12 mouse cellular contexts compared by ENCODE assay signal in the genomic region with DNA sequence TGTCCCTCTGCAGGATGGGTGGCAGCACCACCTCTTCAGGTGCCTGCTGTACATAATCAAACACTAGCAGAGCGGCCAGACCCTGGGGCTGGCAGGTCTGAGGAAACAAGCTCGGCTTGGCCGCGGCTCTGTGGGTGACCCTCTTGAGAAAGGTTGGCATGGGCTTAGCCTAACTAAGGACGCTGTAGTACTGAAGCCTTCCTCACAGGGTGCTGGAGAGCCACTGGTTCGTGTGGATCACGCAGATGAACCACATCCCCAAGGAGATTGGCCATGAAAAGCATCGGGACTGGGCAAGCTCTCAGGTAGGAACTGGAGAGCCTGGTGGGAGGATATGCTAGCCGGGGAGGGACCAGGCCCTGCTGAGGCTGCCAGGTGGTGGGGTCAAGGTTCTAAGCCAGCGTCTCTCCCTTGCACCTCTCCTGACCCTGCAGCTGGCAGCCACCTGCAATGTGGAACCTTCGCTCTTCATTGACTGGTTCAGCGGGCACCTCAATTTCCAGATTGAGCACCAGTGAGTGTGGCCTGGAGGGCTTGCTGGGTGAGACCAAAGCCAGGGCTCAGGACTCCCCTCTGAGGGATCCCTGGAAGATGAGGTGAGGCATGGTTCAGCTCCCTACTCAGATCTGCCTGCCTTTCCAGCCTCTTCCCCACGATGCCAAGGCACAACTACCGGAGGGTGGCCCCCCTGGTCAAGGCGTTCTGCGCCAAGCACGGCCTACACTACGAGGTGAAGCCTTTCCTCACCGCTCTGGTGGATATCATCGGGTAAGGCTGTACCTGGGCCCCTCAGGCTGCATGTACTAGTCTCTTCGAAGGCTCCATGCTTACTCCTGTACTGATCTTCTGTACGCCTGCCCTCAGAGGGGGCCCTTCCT. TPM values are rescaled to one million over a fixed set of nuclear protein-coding genes. Genes with fewer than 3 reads are reported as not detected.
DNase-seq lines count a peak whose midpoint lies in the region; ATAC-seq and TF ChIP-seq lines count a peak whose summit lies in the region.
"Had no signal": no experiment of that assay in that cellular context is flagged by ENCODE, and none has a peak within 500 bp of the region (broad histone marks: within the 10 kb centered on the region; RNA-seq: fewer than 3 reads in every experiment).

No protein-coding gene starts in this region.

- H3K36me3 ChIP-seq in lung, embryonic 15.5 days = peaks cover 66% of the 10 kb centered on the region
- H3K36me3 ChIP-seq in intestine, postnatal 0 days (ENCODE audit: control insufficient read depth, insufficient read depth) = peaks cover 25% of the 10 kb centered on the region; the same call in 1 of the 2 replicates
- H3K36me3 ChIP-seq in myocyte (ENCODE audit: control insufficient read depth, insufficient read depth) = peaks cover 80% of the 10 kb centered on the region

- peak; percentile 47 for TF ChIP-seq CTCF in intestine, postnatal 0 days (IDR thresholded peaks at IDR 0.05; ENCODE audit: low read depth)

- H3K9ac ChIP-seq in lung, embryonic 15.5 days = no peak overlapping the region
- no peak overlapping the region for H3K9ac ChIP-seq in intestine, postnatal 0 days (ENCODE audit: low read depth, low read length)
- H3K9ac ChIP-seq: limb, embryonic 12.5 days had no signal

- peak overlapping the region; percentile 81 for H3K27ac ChIP-seq in lung, embryonic 15.5 days
- peak overlapping the region; percentile 57 for H3K27ac ChIP-seq in intestine, postnatal 0 days (ENCODE audit: low read depth, low read length)
- H3K27ac ChIP-seq: limb, embryonic 12.5 days had no signal

- H3ac ChIP-seq in myocyte (ENCODE audit: control insufficient read depth, insufficient read length) = no peak overlapping the region

- peak; percentile 49 for DNase-seq in adrenal gland, postnatal 14 days
- DNase-seq in adrenal gland, adult 8-10 months = no peak
- DNase-seq in lung, postnatal 10 days = no peak
- DNase-seq in cerebellum, adult 11-12 months = no peak
- DNase-seq in urinary bladder, postnatal 14 days (ENCODE audit: low spot score) = no peak
- DNase-seq: heart, postnatal 4 days; lung, adult 2 months had no signal

- peak; percentile 48 for TF ChIP-seq POLR2A in myocyte (IDR thresholded peaks at IDR 0.05; ENCODE audit: insufficient read length, low read depth)

- no peak overlapping the region for H3K4me3 ChIP-seq in lung, embryonic 15.5 days
- H3K4me3 ChIP-seq in intestine, postnatal 0 days (ENCODE audit: low read depth, low read length) = no peak overlapping the region
- no peak overlapping the region for H3K4me3 ChIP-seq in myocyte
- H3K4me3 ChIP-seq: limb, embryonic 12.5 days had no signal

- no peaks in the 10 kb centered on the region for H3K9me3 ChIP-seq in lung, embryonic 15.5 days
- no peaks in the 10 kb centered on the region for H3K9me3 ChIP-seq in intestine, postnatal 0 days (ENCODE audit: control insufficient read depth)
- H3K9me3 ChIP-seq: G1E; limb, embryonic 12.5 days had no signal

- ATAC-seq in lung, embryonic 15.5 days (ENCODE audit: borderline replicate concordance, extremely low read depth, low FRiP score, low TSS enrichment) = no peak
- peak; percentile 16 for ATAC-seq in intestine, postnatal 0 days

- 79% methylated on average over 22 of the region's 22 CpGs for WGBS in lung, embryonic 15.5 days
- WGBS in intestine, postnatal 0 days = 76% methylated on average over 22 of the region's 22 CpGs

- H3K79me2 ChIP-seq in myocyte (ENCODE audit: control insufficient read depth, insufficient read depth) = peaks cover 12% of the 10 kb centered on the region

- H3K4me1 ChIP-seq in lung, embryonic 15.5 days = peaks cover 68% of the 10 kb centered on the region
- peaks cover 11% of the 10 kb centered on the region for H3K4me1 ChIP-seq in intestine, postnatal 0 days (replicated peaks; ENCODE audit: control insufficient read depth, insufficient read depth, low read length)

- no peak overlapping the region for H3K4me2 ChIP-seq in lung, embryonic 15.5 days
- 0 out of 2 replicates have a peak overlapping the region, but pooled peaks have one; percentile 9 for H3K4me2 ChIP-seq in intestine, postnatal 0 days (replicated peaks; ENCODE audit: low read depth)
- H3K4me2 ChIP-seq in myocyte (ENCODE audit: low read depth) = no peak overlapping the region
- H3K4me2 ChIP-seq: limb, embryonic 12.5 days had no signal

- no peaks in the 10 kb centered on the region for H3K27me3 ChIP-seq in lung, embryonic 15.5 days
- no peaks in the 10 kb centered on the region for H3K27me3 ChIP-seq in intestine, postnatal 0 days (replicated peaks; ENCODE audit: control insufficient read depth, insufficient read depth, low read length)
- H3K27me3 ChIP-seq in myocyte (ENCODE audit: control insufficient read depth, insufficient read depth, insufficient read length) = no peaks in the 10 kb centered on the region
- H3K27me3 ChIP-seq: limb, embryonic 12.5 days had no signal

TF ChIP-seq in myocyte, 11 proteins besides CTCF, POLR2A, EP300 and RAD21:
- no peak for TF ChIP-seq TCF12 (IDR thresholded peaks at IDR 0.05; ENCODE audit: insufficient read depth, poor library complexity, severe bottlenecking)
- peak; percentile 83 for TF ChIP-seq POLR2AphosphoS2 (IDR thresholded peaks at IDR 0.05; ENCODE audit: insufficient read length, low read depth)
- no peak for TF ChIP-seq TCF3 (IDR thresholded peaks at IDR 0.05; ENCODE audit: insufficient read length, low read depth)

RNA-seq across cellular contexts. Expression of a gene that starts 14.7 kb away (rescaled TPM):
- 11.3 and 14.0 TPM in 2 replicates for total RNA-seq in adrenal gland, postnatal 14 days (2021)
- total RNA-seq in adrenal gland, adult 8-10 months (2022) = 10 to 100 TPM in 3 of 4 experiments, 1 to 10 TPM in 1; 9.9 to 55.1 (median 22.0) TPM
- polyA plus RNA-seq in lung, embryonic 15.5 days (2015; fragmentation: Nextera tagmentation; extraction: Ambion mirVana) = 54.5 and 64.1 TPM in 2 replicates
- 4.7 and 4.8 TPM in 2 replicates for polyA plus RNA-seq in intestine, postnatal 0 days (2015; fragmentation: Nextera tagmentation; extraction: Ambion mirVana)
- 557 TPM for polyA plus RNA-seq in myocyte (2012; fragmentation: generic; extraction: Trizol)

RNA-seq across cellular contexts. Expression of a gene that starts 45.5 kb away (rescaled TPM):
- 806 and 858 TPM in 2 replicates for total RNA-seq in adrenal gland, postnatal 14 days (2021)
- 1,000 to 10,000 TPM; 1,620 to 2,476 (median 1,986) TPM for total RNA-seq in adrenal gland, adult 8-10 months (2022)
- 98.0 and 99.3 TPM in 2 replicates for polyA plus RNA-seq in lung, embryonic 15.5 days (2015; fragmentation: Nextera tagmentation; extraction: Ambion mirVana)
- polyA plus RNA-seq in intestine, postnatal 0 days (2015; fragmentation: Nextera tagmentation; extraction: Ambion mirVana) = 46.8 and 54.2 TPM in 2 replicates
- 157 TPM for polyA plus RNA-seq in myocyte (2012; fragmentation: generic; extraction: Trizol)

RNA-seq across cellular contexts. Expression of a gene that starts 54.6 kb away (rescaled TPM):
- total RNA-seq in adrenal gland, postnatal 14 days (2021) = 9.7 and 10.1 TPM in 2 replicates
- total RNA-seq in adrenal gland, adult 8-10 months (2022) = 10 to 100 TPM in 2 of 4 experiments, 1 to 10 TPM in 2; 6.5 to 13.3 (median 9.5) TPM
- polyA plus RNA-seq in lung, embryonic 15.5 days (2015; fragmentation: Nextera tagmentation; extraction: Ambion mirVana) = 31.5 and 33.1 TPM in 2 replicates
- 63.6 and 65.8 TPM in 2 replicates for polyA plus RNA-seq in intestine, postnatal 0 days (2015; fragmentation: Nextera tagmentation; extraction: Ambion mirVana)
- polyA plus RNA-seq in myocyte (2012; fragmentation: generic; extraction: Trizol) = 15.2 TPM

RNA-seq across cellular contexts. Expression of a gene that starts 54.6 kb away (rescaled TPM):
- total RNA-seq in adrenal gland, postnatal 14 days (2021) = 0.19 TPM in 1 of 2 replicates, not detected in the other
- 1 to 10 TPM in 1 of 4 experiments, under 1 TPM in 3; 0.15 to 1.0 (median 0.44) TPM for total RNA-seq in adrenal gland, adult 8-10 months (2022)
- polyA plus RNA-seq in lung, embryonic 15.5 days (2015; fragmentation: Nextera tagmentation; extraction: Ambion mirVana) = 1.1 TPM in 2 replicates
- polyA plus RNA-seq in intestine, postnatal 0 days (2015; fragmentation: Nextera tagmentation; extraction: Ambion mirVana) = 0.61 and 0.89 TPM in 2 replicates
- 6.6 TPM for polyA plus RNA-seq in myocyte (2012; fragmentation: generic; extraction: Trizol)
- total RNA-seq: heart, postnatal 4 days had no signal
